Mouse (Mus musculus) subcutaneous adipose tissue, adult 2 months (tissue): ENCODE measurements around the gene Bloc1s3. TPM values are rescaled to one million over a fixed set of nuclear protein-coding genes. Genes with fewer than 3 reads are reported as not detected.

ENCODE experiments used
- polyA plus RNA-seq: library from polyadenylated mRNA; depleted of rRNA; stranded (reverse); fragments of >200 nt; gene quantifications from 2 replicates; pipeline ENCODE4 v1.2.3, GENCODE M21; 2012; ENCODE audit warnings: low replicate concordance; rRNA removed

Gene Bloc1s3
- polyA plus RNA-seq, result 10.2 and 10.3 TPM in 2 replicates

GRCm38 (mm10) chr7:19508150-19508923 is at the start of gene Bloc1s3, which contains the start of gene Trappc6a:
Gene Bloc1s3 (minus strand): TSS chr7:19508367.
Gene Trappc6a (plus strand): TSS chr7:19508395.

GRCm38 (mm10) chr7:19517652-19518365 is 9.6 kb upstream of the Bloc1s3 start, which contains the start of gene Nkpd1:
Gene Nkpd1 (plus strand): TSS chr7:19517838.

GRCm38 (mm10) chr7:19462884-19463381 is 45.2 kb downstream of the Bloc1s3 start, which contains the start of gene Exoc3l2:
Gene Exoc3l2 (plus strand): TSS chr7:19463331.

GRCm38 (mm10) chr7:19458591-19459111 is 49.5 kb downstream of the Bloc1s3 start, which contains the start of gene Mark4:
Gene Mark4 (minus strand): TSS chr7:19458821.

Other genes starting within 250 kb of the Bloc1s3 start
- gene Vasp, start 236.6 kb downstream of the Bloc1s3 start, polyA plus RNA-seq, result 104 and 192 TPM in 2 replicates
- 0.20 TPM in 1 of 2 replicates, not detected in the other for gene Ppm1n, start 228.3 kb downstream of the Bloc1s3 start, polyA plus RNA-seq
- 59.4 and 168 TPM in 2 replicates for gene Rtn2, start 225.7 kb downstream of the Bloc1s3 start, polyA plus RNA-seq
- gene Fosb, start 198.3 kb downstream of the Bloc1s3 start, polyA plus RNA-seq, result 0.85 and 1.2 TPM in 2 replicates
- gene Ercc1, start 163.6 kb downstream of the Bloc1s3 start, polyA plus RNA-seq, result 66.5 and 93.4 TPM in 2 replicates
- 5.2 and 9.0 TPM in 2 replicates for gene Cd3eap, start 148.9 kb downstream of the Bloc1s3 start, polyA plus RNA-seq
- gene Ppp1r13l, start 148.6 kb downstream of the Bloc1s3 start, polyA plus RNA-seq, result 14.0 and 14.9 TPM in 2 replicates
- 36.5 and 70.7 TPM in 2 replicates for gene Ercc2, start 126.4 kb downstream of the Bloc1s3 start, polyA plus RNA-seq
- gene Klc3, start 104.3 kb downstream of the Bloc1s3 start, polyA plus RNA-seq, result 1.2 and 6.2 TPM in 2 replicates
- gene Ckm, start 103.6 kb downstream of the Bloc1s3 start, polyA plus RNA-seq, result 0.70 and 5.6 TPM in 2 replicates
- 18.5 and 22.2 TPM in 2 replicates for gene Mark4, start 49.5 kb downstream of the Bloc1s3 start, polyA plus RNA-seq
- gene Exoc3l2, start 45.0 kb downstream of the Bloc1s3 start, polyA plus RNA-seq, result 5.4 and 8.9 TPM in 2 replicates
- 57.2 and 69.0 TPM in 2 replicates for gene Trappc6a, start within 50 bp of the Bloc1s3 start, polyA plus RNA-seq
- gene Nkpd1, start 9.5 kb upstream of the Bloc1s3 start, polyA plus RNA-seq, result 0.12 and 0.17 TPM in 2 replicates
- 86.6 and 114 TPM in 2 replicates for gene Ppp1r37, start 54.7 kb upstream of the Bloc1s3 start, polyA plus RNA-seq
- 3.0 and 3.7 TPM in 2 replicates for gene Zfp296, start 68.9 kb upstream of the Bloc1s3 start, polyA plus RNA-seq
- gene Gemin7, start 69.2 kb upstream of the Bloc1s3 start, polyA plus RNA-seq, result 113 and 137 TPM in 2 replicates
- gene Clasrp, start 96.1 kb upstream of the Bloc1s3 start, polyA plus RNA-seq, result 61.1 and 124 TPM in 2 replicates
- 28.9 TPM in 2 replicates for gene Relb, start 121.1 kb upstream of the Bloc1s3 start, polyA plus RNA-seq
- gene Clptm1, start 156.7 kb upstream of the Bloc1s3 start, polyA plus RNA-seq, result 164 and 172 TPM in 2 replicates
- gene Apoc2, start 169.6 kb upstream of the Bloc1s3 start, polyA plus RNA-seq, result 7.1 and 7.5 TPM in 2 replicates
- gene Gm44805, start 173.1 kb upstream of the Bloc1s3 start, polyA plus RNA-seq, result 0.23 and 0.77 TPM in 2 replicates
- 1.8 and 3.5 TPM in 2 replicates for gene Apoc4, start 173.1 kb upstream of the Bloc1s3 start, polyA plus RNA-seq
- 41.6 and 87.3 TPM in 2 replicates for gene Apoc1, start 184.3 kb upstream of the Bloc1s3 start, polyA plus RNA-seq
- 3,005 and 3,861 TPM in 2 replicates for gene Apoe, start 190.8 kb upstream of the Bloc1s3 start, polyA plus RNA-seq
- 93.4 and 95.3 TPM in 2 replicates for gene Tomm40, start 207.1 kb upstream of the Bloc1s3 start, polyA plus RNA-seq
- gene Nectin2, start 242.1 kb upstream of the Bloc1s3 start, polyA plus RNA-seq, result 51.4 and 81.3 TPM in 2 replicates